Mouse (Mus musculus) midbrain, postnatal 0 days (tissue): ENCODE data around the gene Zscan25. TPM values are rescaled to one million over a fixed set of nuclear protein-coding genes. Genes with fewer than 3 reads are reported as not detected.
"Not testable (repeated sequence)": the region's sequence is repeated elsewhere in the genome, so short reads cannot be mapped to it uniquely, and the experiment has no call there.

ENCODE experiments used
- ATAC-seq: fragments of 200-750 bp; cut with Nextera tagmentation; 2 replicates; pipeline ENCODE4 v1.8.0; 2017; ENCODE audit warnings: moderate number of reproducible peaks, mild to moderate bottlenecking, moderate TSS enrichment, moderate library complexity; ENCODE audit not compliant: low FRiP score
- DNase-seq: peaks from one replicate; pipeline ENCODE4 v3.0.0-alpha.2; 2015; ENCODE audit warnings: low spot score
- H3K27ac ChIP-seq: fragments of 300-500 bp; sonication (generic); 2 replicates; pipeline ENCODE4 v1.5.1; 2014; ENCODE audit warnings: low read depth, mild to moderate bottlenecking, low read length, mixed read lengths
- H3K27me3 ChIP-seq: fragments of 300-500 bp; sonication (generic); 2 replicates; pipeline ENCODE4 v1.6.1; 2014; ENCODE audit warnings: low read length, control low read depth, mixed read lengths; ENCODE audit not compliant: insufficient read depth
- H3K36me3 ChIP-seq: fragments of 300-500 bp; sonication (generic); 2 replicates; pipeline ENCODE4 v1.6.1; 2014; ENCODE audit warnings: low read length, control low read depth, mixed read lengths; ENCODE audit not compliant: insufficient read depth
- H3K4me1 ChIP-seq: fragments of 300-500 bp; sonication (generic); 2 replicates; pipeline ENCODE4 v1.6.1; 2014; ENCODE audit warnings: mild to moderate bottlenecking, control low read depth, antibody characterized with exemption, low read length, mixed read lengths; ENCODE audit not compliant: insufficient read depth
- H3K4me2 ChIP-seq: fragments of 300-500 bp; sonication (generic); 2 replicates; pipeline ENCODE4 v1.6.1; 2014; ENCODE audit warnings: low read depth, mild to moderate bottlenecking, low read length, mixed read lengths; ENCODE audit not compliant: poor library complexity, severe bottlenecking
- H3K4me3 ChIP-seq: fragments of 300-500 bp; sonication (generic); 2 replicates; pipeline ENCODE4 v1.5.1; 2014; ENCODE audit warnings: low read depth, mild to moderate bottlenecking, low read length, moderate library complexity
- H3K9ac ChIP-seq: fragments of 300-500 bp; sonication (generic); replicated peaks from 2 replicates; pipeline ENCODE4 v1.6.1; 2014; ENCODE audit warnings: mild to moderate bottlenecking, low read length, moderate library complexity, mixed read lengths; ENCODE audit not compliant: poor library complexity, severe bottlenecking
- H3K9me3 ChIP-seq: fragments of 300-500 bp; sonication (generic); 2 replicates; pipeline ENCODE4 v1.6.1; 2016; ENCODE audit warnings: low read length, control low read depth
- CTCF ChIP-seq: IDR thresholded peaks from 2 replicates; pipeline ENCODE4 v1.5.1; 2016; ENCODE audit warnings: antibody characterized with exemption, mild to moderate bottlenecking
- WGBS: fragments of 180-500 bp; shearing (Covaris S2); extraction: QIAGEN DNeasy Blood & Tissue Kit; methylation state at CpG from one replicate; pipeline ENCODE4 v1.1.7; 2014; 5-methylcytosine and 5-hydroxymethylcytosine counted together
- polyA plus RNA-seq: library from polyadenylated mRNA; unstranded; fragments of >200 nt; fragmentation: Nextera tagmentation; extraction: Ambion mirVana; gene quantifications from 2 replicates; pipeline ENCODE4 v1.2.1, GENCODE M21; 2015
- total RNA-seq: library from RNA; depleted of rRNA; stranded (reverse); fragments of >200 nt; gene quantifications from 2 replicates; pipeline ENCODE4 v1.2.3, GENCODE M21; 2014; rRNA removed

Gene Zscan25
- total and polyA plus RNA-seq, 2 experiments from 2014 or later, result 0.83 to 18.5 TPM

- 67% methylated on average over 1 of the region's 1 CpGs for WGBS
- H3K4me1 ChIP-seq, result no peaks in the 10 kb centered on the region
- DNase-seq (no peak), ATAC-seq (no peak)
- no peak overlapping the region for H3K27ac ChIP-seq
- no peaks in the 10 kb centered on the region for H3K9me3 ChIP-seq
- no peak overlapping the region for H3K9ac ChIP-seq
- no peaks in the 10 kb centered on the region for H3K27me3 ChIP-seq
- TF ChIP-seq CTCF, result no peak
- H3K4me3 ChIP-seq, result no peak overlapping the region
- no peak overlapping the region for H3K4me2 ChIP-seq
- H3K36me3 ChIP-seq, result no peaks in the 10 kb centered on the region
Measured at GRCm38 (mm10) chr5:145302424-145302823, 22.1 kb downstream of the Zscan25 start.

GRCm38 (mm10) chr5:145306953-145307352, 26.7 kb downstream of the Zscan25 start:
- 0 out of 2 replicates have a peak, but pooled peaks have one; percentile 2 for TF ChIP-seq CTCF
- ATAC-seq, H3K9me3 ChIP-seq: not testable (repeated sequence)

GRCm38 (mm10) chr5:145307811-145308210, 27.5 kb downstream of the Zscan25 start:
- not testable (repeated sequence) for H3K36me3 ChIP-seq, H3K27ac ChIP-seq, DNase-seq, H3K4me2 ChIP-seq, H3K4me3 ChIP-seq, H3K27me3 ChIP-seq, H3K9me3 ChIP-seq, ATAC-seq, H3K9ac ChIP-seq, H3K4me1 ChIP-seq
- WGBS, result 84% methylated on average over 3 of the region's 3 CpGs

More at GRCm38 (mm10) chr5:145306953-145307352, 26.7 kb downstream of the Zscan25 start:
- 91% methylated on average over 4 of the region's 4 CpGs for WGBS
- H3K9ac ChIP-seq, H3K36me3 ChIP-seq, H3K4me1 ChIP-seq, DNase-seq, H3K4me2 ChIP-seq, H3K27me3 ChIP-seq, H3K4me3 ChIP-seq, H3K27ac ChIP-seq: not testable (repeated sequence)

GRCm38 (mm10) chr5:145313845-145314244, 33.5 kb downstream of the Zscan25 start:
- peaks cover 6% of the 10 kb centered on the region; the same call in 1 of the 2 replicates for H3K9me3 ChIP-seq
- DNase-seq, result no peak
- H3K4me2 ChIP-seq, result no peak overlapping the region
- H3K9ac ChIP-seq, result no peak overlapping the region
- no peaks in the 10 kb centered on the region for H3K27me3 ChIP-seq
- H3K36me3 ChIP-seq, result no peaks in the 10 kb centered on the region
- H3K4me3 ChIP-seq, result no peak overlapping the region
- no peak overlapping the region for H3K27ac ChIP-seq
- no peak for ATAC-seq
- no peaks in the 10 kb centered on the region for H3K4me1 ChIP-seq
- no peak for TF ChIP-seq CTCF

- no peaks in the 10 kb centered on the region for H3K36me3 ChIP-seq
- no peak overlapping the region for H3K4me3 ChIP-seq
- no peak for DNase-seq
- peaks cover 7% of the 10 kb centered on the region; the same call in 1 of the 2 replicates for H3K9me3 ChIP-seq
- no peak overlapping the region for H3K27ac ChIP-seq
- H3K27me3 ChIP-seq, result no peaks in the 10 kb centered on the region
- no peaks in the 10 kb centered on the region for H3K4me1 ChIP-seq
- H3K4me2 ChIP-seq, result no peak overlapping the region
- H3K9ac ChIP-seq, result no peak overlapping the region
- ATAC-seq, result no peak
- no peak for TF ChIP-seq CTCF
- 83% methylated on average over 1 of the region's 1 CpGs for WGBS
Measured at GRCm38 (mm10) chr5:145317141-145317540, 36.8 kb downstream of the Zscan25 start.

- ATAC-seq, H3K9ac ChIP-seq, H3K36me3 ChIP-seq, H3K9me3 ChIP-seq, H3K27me3 ChIP-seq, H3K4me1 ChIP-seq, H3K27ac ChIP-seq, DNase-seq, H3K4me2 ChIP-seq, H3K4me3 ChIP-seq: not testable (repeated sequence)
Measured at GRCm38 (mm10) chr5:145338756-145339155, 58.5 kb downstream of the Zscan25 start.

Other genes with a start within 250 kb of the Zscan25 start
- not detected in 2 replicates for gene Gm4871, start 247.7 kb upstream of the Zscan25 start, total RNA-seq
- not detected in 2 replicates for gene Gm4871, start 247.7 kb upstream of the Zscan25 start, polyA plus RNA-seq
- gene 1700018F24Rik, start 237.5 kb upstream of the Zscan25 start, total RNA-seq, result not detected in 2 replicates
- gene 1700018F24Rik, start 237.5 kb upstream of the Zscan25 start, polyA plus RNA-seq, result not detected in 2 replicates
- 148 and 151 TPM in 2 replicates for gene Arpc1a, start 196.7 kb upstream of the Zscan25 start, total RNA-seq
- 238 and 244 TPM in 2 replicates for gene Arpc1a, start 196.7 kb upstream of the Zscan25 start, polyA plus RNA-seq
- not detected in 2 replicates for gene Kpna7, start 196.5 kb upstream of the Zscan25 start, total RNA-seq
- gene Kpna7, start 196.5 kb upstream of the Zscan25 start, polyA plus RNA-seq, result not detected in 2 replicates
- gene Arpc1b, start 166.3 kb upstream of the Zscan25 start, total RNA-seq, result 32.4 TPM in 2 replicates
- gene Arpc1b, start 166.3 kb upstream of the Zscan25 start, polyA plus RNA-seq, result 53.7 and 56.0 TPM in 2 replicates
- gene Pdap1, start 140.3 kb upstream of the Zscan25 start, total RNA-seq, result 47.7 TPM in 2 replicates
- 120 and 141 TPM in 2 replicates for gene Pdap1, start 140.3 kb upstream of the Zscan25 start, polyA plus RNA-seq
- gene Bud31, start 140.1 kb upstream of the Zscan25 start, total RNA-seq, result 80.7 and 98.1 TPM in 2 replicates
- 151 and 158 TPM in 2 replicates for gene Bud31, start 140.1 kb upstream of the Zscan25 start, polyA plus RNA-seq
- 27.9 and 28.5 TPM in 2 replicates for gene Ptcd1, start 113.4 kb upstream of the Zscan25 start, total RNA-seq
- 20.3 and 20.6 TPM in 2 replicates for gene Ptcd1, start 113.4 kb upstream of the Zscan25 start, polyA plus RNA-seq
- 44.4 and 47.3 TPM in 2 replicates for gene Cpsf4, start 113.3 kb upstream of the Zscan25 start, total RNA-seq
- gene Cpsf4, start 113.3 kb upstream of the Zscan25 start, polyA plus RNA-seq, result 40.1 and 40.7 TPM in 2 replicates
- 123 and 139 TPM in 2 replicates for gene Atp5j2, start 88.4 kb upstream of the Zscan25 start, total RNA-seq
- 634 and 667 TPM in 2 replicates for gene Atp5j2, start 88.4 kb upstream of the Zscan25 start, polyA plus RNA-seq
- 6.6 and 11.1 TPM in 2 replicates for gene Zkscan14, start 78.6 kb upstream of the Zscan25 start, total RNA-seq
- gene Zkscan14, start 78.6 kb upstream of the Zscan25 start, polyA plus RNA-seq, result 9.9 and 11.1 TPM in 2 replicates
- 17.7 and 19.4 TPM in 2 replicates for gene Zkscan5, start 75.9 kb upstream of the Zscan25 start, total RNA-seq
- 12.8 and 13.3 TPM in 2 replicates for gene Zkscan5, start 75.9 kb upstream of the Zscan25 start, polyA plus RNA-seq
- 24.0 and 36.9 TPM in 2 replicates for gene Zfp655, start 48.8 kb upstream of the Zscan25 start, total RNA-seq
- 23.1 and 25.6 TPM in 2 replicates for gene Zfp655, start 48.8 kb upstream of the Zscan25 start, polyA plus RNA-seq
- gene Cyp3a57, start 64.8 kb downstream of the Zscan25 start, total RNA-seq, result not detected in 2 replicates
- not detected in 2 replicates for gene Cyp3a57, start 64.8 kb downstream of the Zscan25 start, polyA plus RNA-seq
- gene Cyp3a16, start 189.2 kb downstream of the Zscan25 start, total RNA-seq, result not detected in 2 replicates
- gene Cyp3a16, start 189.2 kb downstream of the Zscan25 start, polyA plus RNA-seq, result not detected in 2 replicates